Mouse (Mus musculus) limb, embryonic 10.5 days (tissue): Measurements from ENCODE around the gene Stox2. TPM values are rescaled to one million over a fixed set of nuclear protein-coding genes. Genes with fewer than 3 reads are reported as not detected.
A peak's percentile ranks its signal among the peaks of the same experiment; 100 is the strongest.

ENCODE experiments used
- DNase-seq: peaks from one replicate; pipeline ENCODE4 v3.0.0-alpha.2; 2017; ENCODE audit warnings: low spot score
- H3K27ac ChIP-seq: fragments of 300-500 bp; sonication (generic); 2 replicates; pipeline ENCODE4 v1.5.1; 2016; ENCODE audit warnings: mild to moderate bottlenecking
- H3K27me3 ChIP-seq: fragments of 300-500 bp; sonication (generic); 2 replicates; pipeline ENCODE4 v1.6.1; 2016; ENCODE audit warnings: low read depth, mild to moderate bottlenecking; ENCODE audit not compliant: poor library complexity, severe bottlenecking
- H3K36me3 ChIP-seq: fragments of 300-500 bp; sonication (generic); 2 replicates; pipeline ENCODE4 v1.6.1; 2016; ENCODE audit warnings: mild to moderate bottlenecking, moderate library complexity
- H3K4me1 ChIP-seq: fragments of 300-500 bp; sonication (generic); 2 replicates; pipeline ENCODE4 v1.6.1; 2016
- H3K4me3 ChIP-seq: fragments of 300-500 bp; sonication (generic); 2 replicates; pipeline ENCODE4 v1.5.1; 2016; ENCODE audit warnings: mild to moderate bottlenecking, moderate library complexity
- H3K9me3 ChIP-seq: fragments of 300-500 bp; sonication (generic); replicated peaks from 2 replicates; pipeline ENCODE4 v1.6.1; 2016; ENCODE audit warnings: mild to moderate bottlenecking
- WGBS: fragments of 180-500 bp; shearing (Covaris S2); methylation state at CpG from one replicate; pipeline ENCODE4 v1.1.7; 2016; 5-methylcytosine and 5-hydroxymethylcytosine counted together
- polyA plus RNA-seq: library from polyadenylated mRNA; unstranded; fragments of >200 nt; fragmentation: Nextera tagmentation; extraction: Ambion mirVana; gene quantifications from 2 replicates; pipeline ENCODE4 v1.2.1, GENCODE M21; 2016

Stox2 gene
- polyA plus RNA-seq, 1 experiment from 2014 or later = 18.7 TPM

GRCm38 (mm10) chr8:47389430-47389829, 56.7 kb downstream of the Stox2 start:
- no peak for DNase-seq
- no peak overlapping the region for H3K4me3 ChIP-seq
- H3K27ac ChIP-seq = no peak overlapping the region
- H3K27me3 ChIP-seq = no peaks in the 10 kb centered on the region
- 95% methylated on average over 3 of the region's 3 CpGs for WGBS
- no peaks in the 10 kb centered on the region for H3K9me3 ChIP-seq
- H3K4me1 ChIP-seq = peaks cover 13% of the 10 kb centered on the region
- H3K36me3 ChIP-seq = no peaks in the 10 kb centered on the region

- no peak overlapping the region for H3K4me3 ChIP-seq
- 75% methylated on average over 12 of the region's 12 CpGs for WGBS
- H3K36me3 ChIP-seq = no peaks in the 10 kb centered on the region
These were observed 58.0 kb downstream of the Stox2 start for GRCm38 (mm10) chr8:47388171-47388570.

GRCm38 (mm10) chr8:47385810-47386209, 60.4 kb downstream of the Stox2 start:
- Histone ChIP-seq H3K27me3 (no peaks in the 10 kb centered on the region), H3K27ac (no peak overlapping the region), H3K4me3 (no peak overlapping the region), H3K9me3 (no peaks in the 10 kb centered on the region), H3K36me3 (no peaks in the 10 kb centered on the region), H3K4me1 (peaks cover 16% of the 10 kb centered on the region)
- no peak for DNase-seq
- 80% methylated on average over 1 of the region's 1 CpGs for WGBS

More at GRCm38 (mm10) chr8:47388171-47388570, 58.0 kb downstream of the Stox2 start:
- no peak for DNase-seq
- H3K9me3 ChIP-seq = no peaks in the 10 kb centered on the region
- no peaks in the 10 kb centered on the region for H3K27me3 ChIP-seq
- H3K4me1 ChIP-seq = peaks cover 13% of the 10 kb centered on the region
- H3K27ac ChIP-seq = no peak overlapping the region; the same call in 1 of the 2 replicates

GRCm38 (mm10) chr8:47384151-47384550, 62.0 kb downstream of the Stox2 start:
- H3K36me3 ChIP-seq = no peaks in the 10 kb centered on the region
- H3K9me3 ChIP-seq = no peaks in the 10 kb centered on the region
- no peaks in the 10 kb centered on the region for H3K27me3 ChIP-seq
- no peak overlapping the region for H3K27ac ChIP-seq
- no peak overlapping the region for H3K4me3 ChIP-seq
- 93% methylated on average over 5 of the region's 5 CpGs for WGBS
- H3K4me1 ChIP-seq = peaks cover 26% of the 10 kb centered on the region
- no peak for DNase-seq

GRCm38 (mm10) chr8:47383632-47384031, 62.5 kb downstream of the Stox2 start:
- H3K9me3 ChIP-seq = no peaks in the 10 kb centered on the region
- H3K27ac ChIP-seq = no peak overlapping the region
- H3K4me3 ChIP-seq = no peak overlapping the region
- 95% methylated on average over 9 of the region's 9 CpGs for WGBS
- H3K27me3 ChIP-seq = no peaks in the 10 kb centered on the region
- peaks cover 26% of the 10 kb centered on the region for H3K4me1 ChIP-seq
- no peak for DNase-seq
- H3K36me3 ChIP-seq = no peaks in the 10 kb centered on the region

- no peaks in the 10 kb centered on the region for H3K27me3 ChIP-seq
- WGBS = 82% methylated on average over 3 of the region's 3 CpGs
- H3K4me1 ChIP-seq = peaks cover 18% of the 10 kb centered on the region
- H3K4me3 ChIP-seq = no peak overlapping the region
- no peaks in the 10 kb centered on the region for H3K36me3 ChIP-seq
- no peak overlapping the region for H3K27ac ChIP-seq
- H3K9me3 ChIP-seq = no peaks in the 10 kb centered on the region
- no peak for DNase-seq
These were observed 64.9 kb downstream of the Stox2 start for GRCm38 (mm10) chr8:47381216-47381615.

GRCm38 (mm10) chr8:47380725-47381124, 65.4 kb downstream of the Stox2 start:
- Histone ChIP-seq H3K36me3 (no peaks in the 10 kb centered on the region), H3K4me1 (peaks cover 18% of the 10 kb centered on the region), H3K4me3 (no peak overlapping the region), H3K27ac (no peak overlapping the region), H3K27me3 (no peaks in the 10 kb centered on the region), H3K9me3 (no peaks in the 10 kb centered on the region)
- WGBS = 86% methylated on average over 6 of the region's 6 CpGs
- DNase-seq = no peak

- no peak overlapping the region for H3K27ac ChIP-seq
These were observed 66.1 kb downstream of the Stox2 start for GRCm38 (mm10) chr8:47380075-47380474.

GRCm38 (mm10) chr8:47376651-47377050, 69.5 kb downstream of the Stox2 start:
- Histone ChIP-seq H3K27me3 (no peaks in the 10 kb centered on the region), H3K27ac (no peak overlapping the region), H3K4me3 (no peak overlapping the region), H3K4me1 (peaks cover 17% of the 10 kb centered on the region), H3K9me3 (no peaks in the 10 kb centered on the region), H3K36me3 (no peaks in the 10 kb centered on the region)
- WGBS = 95% methylated on average over 7 of the region's 7 CpGs
- DNase-seq = no peak

More at GRCm38 (mm10) chr8:47380075-47380474, 66.1 kb downstream of the Stox2 start:
- WGBS = 73% methylated on average over 3 of the region's 3 CpGs
- Histone ChIP-seq H3K9me3 (no peaks in the 10 kb centered on the region), H3K4me3 (no peak overlapping the region), H3K36me3 (no peaks in the 10 kb centered on the region), H3K27me3 (no peaks in the 10 kb centered on the region), H3K4me1 (peaks cover 18% of the 10 kb centered on the region)
- no peak for DNase-seq

- H3K4me3 ChIP-seq = no peak overlapping the region
- no peak overlapping the region for H3K27ac ChIP-seq
- no peaks in the 10 kb centered on the region for H3K27me3 ChIP-seq
- WGBS = 91% methylated on average over 7 of the region's 7 CpGs
- peaks cover 28% of the 10 kb centered on the region for H3K4me1 ChIP-seq
- H3K36me3 ChIP-seq = no peaks in the 10 kb centered on the region
- DNase-seq = no peak
- no peaks in the 10 kb centered on the region for H3K9me3 ChIP-seq
These were observed 72.4 kb downstream of the Stox2 start for GRCm38 (mm10) chr8:47373757-47374156.

GRCm38 (mm10) chr8:47371539-47371938, 74.6 kb downstream of the Stox2 start:
- no peak overlapping the region; the same call in 1 of the 2 replicates for H3K27ac ChIP-seq
- 34% methylated on average over 3 of the region's 3 CpGs for WGBS
- no peak overlapping the region for H3K4me3 ChIP-seq
- DNase-seq = no peak
- H3K9me3 ChIP-seq = no peaks in the 10 kb centered on the region
- peaks cover 37% of the 10 kb centered on the region for H3K4me1 ChIP-seq
- H3K36me3 ChIP-seq = no peaks in the 10 kb centered on the region
- no peaks in the 10 kb centered on the region for H3K27me3 ChIP-seq

GRCm38 (mm10) chr8:47371081-47371480, 75.1 kb downstream of the Stox2 start:
- Histone ChIP-seq H3K4me3 (no peak overlapping the region), H3K4me1 (peaks cover 37% of the 10 kb centered on the region), H3K27ac (no peak overlapping the region; the same call in 1 of the 2 replicates), H3K9me3 (no peaks in the 10 kb centered on the region), H3K27me3 (no peaks in the 10 kb centered on the region), H3K36me3 (no peaks in the 10 kb centered on the region)
- 85% methylated on average over 3 of the region's 3 CpGs for WGBS
- no peak for DNase-seq

GRCm38 (mm10) chr8:47370421-47371080, 75.6 kb downstream of the Stox2 start:
- Histone ChIP-seq H3K9me3 (no peaks in the 10 kb centered on the region), H3K4me3 (no peak overlapping the region), H3K4me1 (peaks cover 37% of the 10 kb centered on the region), H3K27ac (no peak overlapping the region; the same call in 1 of the 2 replicates), H3K27me3 (no peaks in the 10 kb centered on the region), H3K36me3 (no peaks in the 10 kb centered on the region)
- WGBS = 36% methylated on average over 15 of the region's 15 CpGs
- peak; percentile 89 for DNase-seq
